ENCODE assay signal across 9 mouse cellular contexts in genomic region chr7:118478835-118479312, GRCm38 (mm10). TPM values are rescaled to one million over a fixed set of nuclear protein-coding genes. Genes with fewer than 3 reads are reported as not detected.
A peak's percentile ranks its signal among the peaks of the same experiment; 100 is the strongest.
DNase-seq lines count a peak whose midpoint lies in the region; ATAC-seq and TF ChIP-seq lines count a peak whose summit lies in the region.
"Had no signal": no experiment of that assay in that cellular context is flagged by ENCODE, and none has a peak within 500 bp of the region (broad histone marks: within the 10 kb centered on the region; RNA-seq: fewer than 3 reads in every experiment).

No protein-coding gene starts in this region.

- H3K9me3 ChIP-seq in lung, embryonic 14.5 days (ENCODE audit: low read depth, low read length) = peaks cover 4% of the 10 kb centered on the region; the same call in 1 of the 2 replicates
- peaks cover 6% of the 10 kb centered on the region; the same call in 1 of the 2 replicates for H3K9me3 ChIP-seq in heart, embryonic 13.5 days
- H3K9me3 ChIP-seq in stomach, embryonic 15.5 days = no peaks in the 10 kb centered on the region
- H3K9me3 ChIP-seq in hindbrain, embryonic 13.5 days = no peaks in the 10 kb centered on the region

- no peak for TF ChIP-seq CTCF in lung, embryonic 14.5 days (IDR thresholded peaks at IDR 0.05; ENCODE audit: low read depth)

- peak; percentile 74 for ATAC-seq in lung, embryonic 14.5 days (ENCODE audit: insufficient read depth)
- ATAC-seq in heart, embryonic 13.5 days (ENCODE audit: extremely low read depth, insufficient number of reproducible peaks, low FRiP score, low TSS enrichment) = no peak
- ATAC-seq in stomach, embryonic 15.5 days (ENCODE audit: insufficient read depth, low FRiP score, low read depth) = peak; percentile 16; the same call in 1 of the 2 replicates
- no peak for ATAC-seq in hindbrain, embryonic 13.5 days (ENCODE audit: low FRiP score)
- ATAC-seq: Patski had no signal

- H3K4me1 ChIP-seq in lung, embryonic 14.5 days (ENCODE audit: insufficient read depth) = no peaks in the 10 kb centered on the region
- peaks cover 17% of the 10 kb centered on the region for H3K4me1 ChIP-seq in heart, embryonic 13.5 days
- peaks cover 6% of the 10 kb centered on the region; the same call in 1 of the 2 replicates for H3K4me1 ChIP-seq in stomach, embryonic 15.5 days
- H3K4me1 ChIP-seq in hindbrain, embryonic 13.5 days (replicated peaks) = no peaks in the 10 kb centered on the region

- no peak overlapping the region for H3K4me3 ChIP-seq in lung, embryonic 14.5 days (ENCODE audit: low read depth, low read length)
- H3K4me3 ChIP-seq in heart, embryonic 13.5 days = no peak overlapping the region
- no peak overlapping the region for H3K4me3 ChIP-seq in stomach, embryonic 15.5 days (replicated peaks)
- H3K4me3 ChIP-seq in hindbrain, embryonic 13.5 days = no peak overlapping the region

- H3K36me3 ChIP-seq in lung, embryonic 14.5 days (ENCODE audit: insufficient read depth) = no peaks in the 10 kb centered on the region
- H3K36me3 ChIP-seq in heart, embryonic 13.5 days = no peaks in the 10 kb centered on the region
- no peaks in the 10 kb centered on the region for H3K36me3 ChIP-seq in stomach, embryonic 15.5 days
- H3K36me3 ChIP-seq in hindbrain, embryonic 13.5 days = no peaks in the 10 kb centered on the region

- 49% methylated on average over 3 of the region's 3 CpGs for WGBS in lung, embryonic 14.5 days
- 53% methylated on average over 3 of the region's 3 CpGs for WGBS in heart, embryonic 13.5 days
- WGBS in stomach, embryonic 15.5 days = 44% methylated on average over 3 of the region's 3 CpGs
- WGBS in hindbrain, embryonic 13.5 days = 55% methylated on average over 3 of the region's 3 CpGs

- peak overlapping the region; percentile 2; the same call in 1 of the 2 replicates for H3K27ac ChIP-seq in lung, embryonic 14.5 days (ENCODE audit: low read depth)
- H3K27ac ChIP-seq in heart, embryonic 13.5 days (replicated peaks) = peak overlapping the region; percentile 56
- H3K27ac ChIP-seq in stomach, embryonic 15.5 days = peak overlapping the region; percentile 81
- H3K27ac ChIP-seq in hindbrain, embryonic 13.5 days = no peak overlapping the region

- no peak overlapping the region for H3K4me2 ChIP-seq in lung, embryonic 14.5 days
- H3K4me2 ChIP-seq in heart, embryonic 13.5 days = no peak overlapping the region
- H3K4me2 ChIP-seq in stomach, embryonic 15.5 days = 0 out of 2 replicates have a peak overlapping the region, but pooled peaks have one; percentile 8
- H3K4me2 ChIP-seq in hindbrain, embryonic 13.5 days = no peak overlapping the region

- no peak overlapping the region for H3K9ac ChIP-seq in lung, embryonic 14.5 days
- H3K9ac ChIP-seq in heart, embryonic 13.5 days = no peak overlapping the region; the same call in 1 of the 2 replicates
- no peak overlapping the region for H3K9ac ChIP-seq in stomach, embryonic 15.5 days
- H3K9ac ChIP-seq in hindbrain, embryonic 13.5 days = no peak overlapping the region

- no peaks in the 10 kb centered on the region for H3K27me3 ChIP-seq in lung, embryonic 14.5 days (ENCODE audit: insufficient read depth, low read length)
- H3K27me3 ChIP-seq in heart, embryonic 13.5 days (replicated peaks) = no peaks in the 10 kb centered on the region
- no peaks in the 10 kb centered on the region for H3K27me3 ChIP-seq in stomach, embryonic 15.5 days (replicated peaks)
- H3K27me3 ChIP-seq in hindbrain, embryonic 13.5 days = no peaks in the 10 kb centered on the region
- H3K27me3 ChIP-seq: Patski had no signal

- intact Hi-C loops in left cerebral cortex, postnatal 14 days (cut with DNase I) = no loop called here

- peak; percentile 71 for DNase-seq in lung, embryonic 14.5 days
- no peak for DNase-seq in lung, postnatal 25 days (ENCODE audit: low spot score)
- DNase-seq in kidney, postnatal 14 days = peak; percentile 80
- DNase-seq in right cerebral cortex, postnatal 36 days (ENCODE audit: low spot score in 2 of 2) = no peak
- no peak for DNase-seq in left cerebral cortex, postnatal 14 days (ENCODE audit: low spot score in 2 of 2)

RNA-seq across cellular contexts. Expression of gene Itpripl2, which starts 12.9 kb away (rescaled TPM):
- polyA plus RNA-seq in lung, embryonic 14.5 days (2014; fragmentation: Nextera tagmentation; extraction: Ambion mirVana) = 4.0 and 4.1 TPM in 2 replicates
- polyA plus RNA-seq in heart, embryonic 13.5 days (2015; fragmentation: Nextera tagmentation; extraction: Ambion mirVana) = 2.9 and 3.2 TPM in 2 replicates
- polyA plus RNA-seq in stomach, embryonic 15.5 days (2015; fragmentation: Nextera tagmentation; extraction: Ambion mirVana) = 6.2 and 6.4 TPM in 2 replicates
- total RNA-seq in left cerebral cortex, postnatal 14 days (2021) = 1 to 10 TPM; 4.0 to 4.3 TPM
- 1.1 and 1.2 TPM in 2 replicates for polyA plus RNA-seq in hindbrain, embryonic 13.5 days (2015; fragmentation: Nextera tagmentation; extraction: Ambion mirVana)

RNA-seq across cellular contexts. Expression of gene Syt17, which starts 30.9 kb away (rescaled TPM):
- polyA plus RNA-seq in lung, embryonic 14.5 days (2014; fragmentation: Nextera tagmentation; extraction: Ambion mirVana) = 2.2 and 2.5 TPM in 2 replicates
- polyA plus RNA-seq in heart, embryonic 13.5 days (2015; fragmentation: Nextera tagmentation; extraction: Ambion mirVana) = 0.82 and 1.7 TPM in 2 replicates
- polyA plus RNA-seq in stomach, embryonic 15.5 days (2015; fragmentation: Nextera tagmentation; extraction: Ambion mirVana) = 6.5 and 7.4 TPM in 2 replicates
- total RNA-seq in left cerebral cortex, postnatal 14 days (2021) = 10 to 100 TPM; 61.8 to 68.6 TPM
- polyA plus RNA-seq in hindbrain, embryonic 13.5 days (2015; fragmentation: Nextera tagmentation; extraction: Ambion mirVana) = 9.4 and 9.6 TPM in 2 replicates

RNA-seq across cellular contexts. Expression of gene Coq7, which starts 54.3 kb away (rescaled TPM):
- polyA plus RNA-seq in lung, embryonic 14.5 days (2014; fragmentation: Nextera tagmentation; extraction: Ambion mirVana) = 117 and 132 TPM in 2 replicates
- polyA plus RNA-seq in heart, embryonic 13.5 days (2015; fragmentation: Nextera tagmentation; extraction: Ambion mirVana) = 145 and 178 TPM in 2 replicates
- polyA plus RNA-seq in stomach, embryonic 15.5 days (2015; fragmentation: Nextera tagmentation; extraction: Ambion mirVana) = 105 and 113 TPM in 2 replicates
- 10 to 100 TPM; 38.6 to 39.4 TPM for total RNA-seq in left cerebral cortex, postnatal 14 days (2021)
- polyA plus RNA-seq in hindbrain, embryonic 13.5 days (2015; fragmentation: Nextera tagmentation; extraction: Ambion mirVana) = 105 and 106 TPM in 2 replicates

Comparison
In these comparisons a context has a peak if more than half of its experiments do, and no peak if none do; other contexts are left out.
1. DNase-seq: peak in lung, embryonic 14.5 days (single experiment) and kidney, postnatal 14 days (single experiment); none in lung, postnatal 25 days (single experiment), right cerebral cortex, postnatal 36 days (0 of 2) and left cerebral cortex, postnatal 14 days (0 of 2).
2. ATAC-seq: peak in lung, embryonic 14.5 days (single experiment) and stomach, embryonic 15.5 days (single experiment); none in heart, embryonic 13.5 days (single experiment) and hindbrain, embryonic 13.5 days (single experiment).